ENCODE assay signal across 10 mouse cellular contexts in genomic region chr5:111179651-111180050, GRCm38 (mm10).
A peak's percentile ranks its signal among the peaks of the same experiment; 100 is the strongest.
DNase-seq lines count a peak whose midpoint lies in the region; ATAC-seq lines count a peak whose summit lies in the region.
"Had no signal": no experiment of that assay in that cellular context is flagged by ENCODE, and none has a peak within 500 bp of the region (broad histone marks: within the 10 kb centered on the region; RNA-seq: fewer than 3 reads in every experiment).

No protein-coding gene starts in this region.

- no peaks in the 10 kb centered on the region for H3K9me3 ChIP-seq in forebrain, embryonic 14.5 days (replicated peaks; ENCODE audit: control insufficient read depth, low read length)
- no peaks in the 10 kb centered on the region for H3K9me3 ChIP-seq in intestine, embryonic 15.5 days
- no peaks in the 10 kb centered on the region for H3K9me3 ChIP-seq in neural tube, embryonic 13.5 days

- peak overlapping the region; percentile 9; the same call in 1 of the 2 replicates for H3K27ac ChIP-seq in forebrain, embryonic 14.5 days (ENCODE audit: low read depth, low read length)
- peak overlapping the region; percentile 4; the same call in 1 of the 2 replicates for H3K27ac ChIP-seq in intestine, embryonic 15.5 days
- peak overlapping the region; percentile 92 for H3K27ac ChIP-seq in neural tube, embryonic 13.5 days (replicated peaks)

- H3K9ac ChIP-seq in forebrain, embryonic 14.5 days (ENCODE audit: low read length): peak overlapping the region; percentile 33; the same call in 1 of the 2 replicates
- no peak overlapping the region for H3K9ac ChIP-seq in intestine, embryonic 15.5 days
- peak overlapping the region; percentile 55 for H3K9ac ChIP-seq in neural tube, embryonic 13.5 days

- WGBS in forebrain, embryonic 14.5 days: 25% methylated on average over 7 of the region's 7 CpGs
- 41% methylated on average over 7 of the region's 7 CpGs for WGBS in intestine, embryonic 15.5 days
- 33% methylated on average over 7 of the region's 7 CpGs for WGBS in neural tube, embryonic 13.5 days

- DNase-seq in layer of hippocampus, adult 11-12 months (ENCODE audit: low spot score): peak; percentile 31
- no peak for DNase-seq in layer of hippocampus, postnatal 25 days (ENCODE audit: extremely low spot score in 1 of 2, low spot score in 1 of 2)
- DNase-seq in forebrain, embryonic 14.5 days (ENCODE audit: low spot score): peak; percentile 34
- no peak for DNase-seq in adrenal gland, postnatal 14 days
- DNase-seq: gastrocnemius, postnatal 25 days; liver; thymus, adult 2 months had no signal

- H3K27me3 ChIP-seq in forebrain, embryonic 14.5 days (replicated peaks; ENCODE audit: control insufficient read depth, insufficient read depth, low read length): no peaks in the 10 kb centered on the region
- H3K27me3 ChIP-seq in intestine, embryonic 15.5 days (replicated peaks): no peaks in the 10 kb centered on the region
- H3K27me3 ChIP-seq in neural tube, embryonic 13.5 days: no peaks in the 10 kb centered on the region

- H3K4me2 ChIP-seq in forebrain, embryonic 14.5 days (ENCODE audit: low read length): no peak overlapping the region
- 0 out of 2 replicates have a peak overlapping the region, but pooled peaks have one; percentile 10 for H3K4me2 ChIP-seq in intestine, embryonic 15.5 days (replicated peaks)
- peak overlapping the region; percentile 15; the same call in 1 of the 2 replicates for H3K4me2 ChIP-seq in neural tube, embryonic 13.5 days

- H3K36me3 ChIP-seq in forebrain, embryonic 14.5 days (ENCODE audit: control insufficient read depth, insufficient read depth, low read length): peaks cover 6% of the 10 kb centered on the region
- H3K36me3 ChIP-seq in intestine, embryonic 15.5 days: no peaks in the 10 kb centered on the region
- H3K36me3 ChIP-seq in neural tube, embryonic 13.5 days: peaks cover 15% of the 10 kb centered on the region; the same call in 1 of the 2 replicates

- peaks cover 52% of the 10 kb centered on the region for H3K4me1 ChIP-seq in forebrain, embryonic 14.5 days (ENCODE audit: control insufficient read depth, insufficient read depth, low read length)
- peaks cover 47% of the 10 kb centered on the region for H3K4me1 ChIP-seq in intestine, embryonic 15.5 days (replicated peaks)
- peaks cover 86% of the 10 kb centered on the region for H3K4me1 ChIP-seq in neural tube, embryonic 13.5 days (replicated peaks)

- peak; percentile 38; the same call in 1 of the 2 replicates for ATAC-seq in forebrain, embryonic 14.5 days
- no peak for ATAC-seq in intestine, embryonic 15.5 days
- no peak for ATAC-seq in neural tube, embryonic 13.5 days (ENCODE audit: low read depth)
- ATAC-seq in granulocyte monocyte progenitor cell, adult 5-6 weeks (replicated peaks; ENCODE audit: poor library complexity, severe bottlenecking): no peak

- H3K4me3 ChIP-seq in forebrain, embryonic 14.5 days (ENCODE audit: low read depth, low read length): no peak overlapping the region
- no peak overlapping the region for H3K4me3 ChIP-seq in intestine, embryonic 15.5 days (replicated peaks)
- no peak overlapping the region for H3K4me3 ChIP-seq in neural tube, embryonic 13.5 days

Comparison
In these comparisons a context has a peak if more than half of its experiments do, and no peak if none do; other contexts are left out.
1. DNase-seq: peak in layer of hippocampus, adult 11-12 months (single experiment) and forebrain, embryonic 14.5 days (single experiment); none in layer of hippocampus, postnatal 25 days (0 of 2) and adrenal gland, postnatal 14 days (single experiment).
2. H3K27ac ChIP-seq: peak in every context shown above with its lines; median percentile 92 in neural tube, embryonic 13.5 days; 9 in forebrain, embryonic 14.5 days; 4 in intestine, embryonic 15.5 days.